Comparison of ENCODE assay signal across 19 mouse cellular contexts in the genomic region with DNA sequence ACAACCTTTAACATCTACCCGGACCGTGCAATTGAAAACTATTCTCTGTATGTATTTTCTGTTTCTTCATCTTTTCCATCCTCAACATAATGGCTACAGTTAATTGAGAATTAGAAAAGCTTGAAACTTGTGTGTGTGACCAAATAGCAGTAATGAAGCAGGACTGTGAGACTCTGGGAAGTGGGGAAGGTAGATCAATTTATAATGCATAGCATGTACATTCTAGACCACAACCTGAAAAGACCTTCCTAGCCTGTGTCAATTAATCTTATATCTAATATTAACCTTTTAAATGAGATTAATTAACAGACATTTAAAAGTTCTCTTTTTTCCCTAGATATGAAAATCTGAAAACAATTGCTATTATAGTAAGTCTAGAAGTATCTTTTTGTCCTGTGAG. TPM values are rescaled to one million over a fixed set of nuclear protein-coding genes. Genes with fewer than 3 reads are reported as not detected.
DNase-seq lines count a peak whose midpoint lies in the region; ATAC-seq and TF ChIP-seq lines count a peak whose summit lies in the region.
"Had no signal": no experiment of that assay in that cellular context is flagged by ENCODE, and none has a peak within 500 bp of the region (broad histone marks: within the 10 kb centered on the region; RNA-seq: fewer than 3 reads in every experiment).

No protein-coding gene starts in this region.

- H3K27me3 ChIP-seq in forebrain, embryonic 12.5 days, result no peaks in the 10 kb centered on the region
- no peaks in the 10 kb centered on the region for H3K27me3 ChIP-seq in forebrain, postnatal 0 days (ENCODE audit: insufficient read depth, low read length)
- no peaks in the 10 kb centered on the region for H3K27me3 ChIP-seq in neural tube, embryonic 13.5 days
- no peaks in the 10 kb centered on the region for H3K27me3 ChIP-seq in neural tube, embryonic 15.5 days (replicated peaks)
- no peaks in the 10 kb centered on the region for H3K27me3 ChIP-seq in forebrain, embryonic 14.5 days (replicated peaks; ENCODE audit: control insufficient read depth, insufficient read depth, low read length)
- no peaks in the 10 kb centered on the region for H3K27me3 ChIP-seq in intestine, embryonic 16.5 days (replicated peaks; ENCODE audit: control insufficient read depth, insufficient read depth, low read length)
- H3K27me3 ChIP-seq: embryonic facial prominence, embryonic 12.5 days had no signal

- no peak overlapping the region for H3K4me2 ChIP-seq in forebrain, embryonic 12.5 days
- no peak overlapping the region for H3K4me2 ChIP-seq in forebrain, postnatal 0 days (ENCODE audit: low read depth)
- no peak overlapping the region for H3K4me2 ChIP-seq in neural tube, embryonic 13.5 days
- no peak overlapping the region for H3K4me2 ChIP-seq in neural tube, embryonic 15.5 days
- H3K4me2 ChIP-seq in forebrain, embryonic 14.5 days (ENCODE audit: low read length), result no peak overlapping the region
- H3K4me2 ChIP-seq in intestine, embryonic 16.5 days (ENCODE audit: low read depth, low read length), result no peak overlapping the region
- H3K4me2 ChIP-seq: embryonic facial prominence, embryonic 12.5 days had no signal

- H3K4me3 ChIP-seq in forebrain, embryonic 12.5 days (replicated peaks), result no peak overlapping the region
- no peak overlapping the region for H3K4me3 ChIP-seq in forebrain, postnatal 0 days (ENCODE audit: low read depth, low read length)
- no peak overlapping the region for H3K4me3 ChIP-seq in neural tube, embryonic 13.5 days
- H3K4me3 ChIP-seq in neural tube, embryonic 15.5 days (replicated peaks), result no peak overlapping the region
- H3K4me3 ChIP-seq in forebrain, embryonic 14.5 days (ENCODE audit: low read depth, low read length), result no peak overlapping the region
- H3K4me3 ChIP-seq in intestine, embryonic 16.5 days (ENCODE audit: low read length), result no peak overlapping the region
- H3K4me3 ChIP-seq: embryonic facial prominence, embryonic 10.5 days; embryonic facial prominence, embryonic 12.5 days had no signal

- no peaks in the 10 kb centered on the region for H3K36me3 ChIP-seq in forebrain, embryonic 12.5 days (replicated peaks)
- H3K36me3 ChIP-seq in forebrain, postnatal 0 days (ENCODE audit: insufficient read depth), result no peaks in the 10 kb centered on the region
- no peaks in the 10 kb centered on the region for H3K36me3 ChIP-seq in neural tube, embryonic 13.5 days
- H3K36me3 ChIP-seq in neural tube, embryonic 15.5 days, result no peaks in the 10 kb centered on the region
- no peaks in the 10 kb centered on the region for H3K36me3 ChIP-seq in forebrain, embryonic 14.5 days (ENCODE audit: control insufficient read depth, insufficient read depth, low read length)
- H3K36me3 ChIP-seq in intestine, embryonic 16.5 days (ENCODE audit: control insufficient read depth, insufficient read depth, low read length), result no peaks in the 10 kb centered on the region
- H3K36me3 ChIP-seq: embryonic facial prominence, embryonic 10.5 days; embryonic facial prominence, embryonic 12.5 days had no signal

- H3K4me1 ChIP-seq in forebrain, embryonic 12.5 days, result peaks cover 7% of the 10 kb centered on the region; the same call in 1 of the 2 replicates
- H3K4me1 ChIP-seq in forebrain, postnatal 0 days (ENCODE audit: insufficient read depth), result no peaks in the 10 kb centered on the region
- H3K4me1 ChIP-seq in neural tube, embryonic 13.5 days (replicated peaks), result peaks cover 24% of the 10 kb centered on the region
- H3K4me1 ChIP-seq in neural tube, embryonic 15.5 days, result peaks cover 12% of the 10 kb centered on the region
- H3K4me1 ChIP-seq in forebrain, embryonic 14.5 days (ENCODE audit: control insufficient read depth, insufficient read depth, low read length), result peaks cover 14% of the 10 kb centered on the region; the same call in 1 of the 2 replicates
- no peaks in the 10 kb centered on the region for H3K4me1 ChIP-seq in intestine, embryonic 16.5 days (ENCODE audit: control insufficient read depth, insufficient read depth, low read length)
- H3K4me1 ChIP-seq: embryonic facial prominence, embryonic 10.5 days; embryonic facial prominence, embryonic 12.5 days had no signal

- peak; percentile 31; the same call in 1 of the 2 replicates for ATAC-seq in forebrain, embryonic 12.5 days (ENCODE audit: low FRiP score)
- ATAC-seq in forebrain, postnatal 0 days, result no peak
- no peak for ATAC-seq in neural tube, embryonic 13.5 days (ENCODE audit: low read depth)
- no peak for ATAC-seq in neural tube, embryonic 15.5 days (ENCODE audit: low FRiP score)
- ATAC-seq in forebrain, embryonic 14.5 days, result peak; percentile 61
- ATAC-seq in intestine, embryonic 16.5 days, result no peak

- no peak for TF ChIP-seq CTCF in forebrain, postnatal 0 days (IDR thresholded peaks at IDR 0.05; ENCODE audit: low read depth)

- no peak overlapping the region for H3K9ac ChIP-seq in forebrain, embryonic 12.5 days
- no peak overlapping the region for H3K9ac ChIP-seq in forebrain, postnatal 0 days
- H3K9ac ChIP-seq in neural tube, embryonic 13.5 days, result no peak overlapping the region
- no peak overlapping the region for H3K9ac ChIP-seq in neural tube, embryonic 15.5 days (replicated peaks)
- no peak overlapping the region for H3K9ac ChIP-seq in forebrain, embryonic 14.5 days (ENCODE audit: low read length)
- H3K9ac ChIP-seq in intestine, embryonic 16.5 days (ENCODE audit: low read depth, low read length), result no peak overlapping the region
- H3K9ac ChIP-seq: embryonic facial prominence, embryonic 12.5 days had no signal

- 82% methylated on average over 2 of the region's 2 CpGs for WGBS in forebrain, embryonic 12.5 days
- 43% methylated on average over 2 of the region's 2 CpGs for WGBS in forebrain, postnatal 0 days
- 75% methylated on average over 2 of the region's 2 CpGs for WGBS in neural tube, embryonic 13.5 days
- WGBS in neural tube, embryonic 15.5 days, result 72% methylated on average over 2 of the region's 2 CpGs
- WGBS in forebrain, embryonic 14.5 days, result 38% methylated on average over 2 of the region's 2 CpGs
- WGBS in intestine, embryonic 16.5 days, result 79% methylated on average over 2 of the region's 2 CpGs

- H3K27ac ChIP-seq in forebrain, embryonic 12.5 days, result no peak overlapping the region
- H3K27ac ChIP-seq in forebrain, postnatal 0 days (ENCODE audit: low read depth, low read length), result no peak overlapping the region
- H3K27ac ChIP-seq in neural tube, embryonic 13.5 days (replicated peaks), result peak overlapping the region; percentile 64; the same call in 1 of the 2 replicates
- H3K27ac ChIP-seq in neural tube, embryonic 15.5 days (replicated peaks), result no peak overlapping the region
- H3K27ac ChIP-seq in forebrain, embryonic 14.5 days (ENCODE audit: low read depth, low read length), result peak overlapping the region; percentile 24; the same call in 1 of the 2 replicates
- no peak overlapping the region for H3K27ac ChIP-seq in intestine, embryonic 16.5 days (ENCODE audit: low read length)
- H3K27ac ChIP-seq: embryonic facial prominence, embryonic 10.5 days; embryonic facial prominence, embryonic 12.5 days had no signal

- DNase-seq in forebrain, postnatal 0 days, result no peak
- DNase-seq in forebrain, embryonic 14.5 days (ENCODE audit: low spot score), result no peak
- no peak for DNase-seq in thymus, adult 18-20 months
- DNase-seq: adrenal gland, adult 2 months; adrenal gland, postnatal 10 days; adrenal gland, postnatal 25 days; cerebellum, adult 11-12 months; cerebellum, adult 2 months; cerebellum, adult 9-10 months; cerebellum, postnatal 10 days; cerebellum, postnatal 25 days had no signal

- no peaks in the 10 kb centered on the region for H3K9me3 ChIP-seq in forebrain, embryonic 12.5 days
- H3K9me3 ChIP-seq in forebrain, postnatal 0 days (ENCODE audit: low read length), result no peaks in the 10 kb centered on the region
- H3K9me3 ChIP-seq in neural tube, embryonic 13.5 days, result no peaks in the 10 kb centered on the region
- no peaks in the 10 kb centered on the region for H3K9me3 ChIP-seq in neural tube, embryonic 15.5 days (replicated peaks)
- no peaks in the 10 kb centered on the region for H3K9me3 ChIP-seq in forebrain, embryonic 14.5 days (replicated peaks; ENCODE audit: control insufficient read depth, low read length)
- no peaks in the 10 kb centered on the region for H3K9me3 ChIP-seq in intestine, embryonic 16.5 days (ENCODE audit: control insufficient read depth, low read length)
- H3K9me3 ChIP-seq: embryonic facial prominence, embryonic 10.5 days; embryonic facial prominence, embryonic 12.5 days had no signal

RNA-seq across cellular contexts. Expression of a gene that starts 42.7 kb away (rescaled TPM):
- polyA plus RNA-seq in forebrain, embryonic 12.5 days (2016; fragmentation: Nextera tagmentation; extraction: Ambion mirVana), result 0.12 and 0.17 TPM in 2 replicates
- total RNA-seq in forebrain, postnatal 0 days (2014; rRNA removed), result 0.29 and 0.38 TPM in 2 replicates
- 0.14 and 0.22 TPM in 2 replicates for polyA plus RNA-seq in forebrain, postnatal 0 days (2015; fragmentation: Nextera tagmentation; extraction: Ambion mirVana)
- polyA plus RNA-seq in neural tube, embryonic 13.5 days (2015; fragmentation: Nextera tagmentation; extraction: Ambion mirVana), result 0.18 and 0.24 TPM in 2 replicates
- polyA plus RNA-seq in neural tube, embryonic 15.5 days (2015; fragmentation: Nextera tagmentation; extraction: Ambion mirVana), result 0.14 and 0.31 TPM in 2 replicates
- polyA plus RNA-seq in forebrain, embryonic 14.5 days (2014; fragmentation: Nextera tagmentation; extraction: Ambion mirVana), result 0.21 and 0.24 TPM in 2 replicates
- 0.05 and 0.20 TPM in 2 replicates for polyA plus RNA-seq in intestine, embryonic 16.5 days (2015; fragmentation: Nextera tagmentation; extraction: Ambion mirVana)
- total RNA-seq: MEL had no signal

RNA-seq across cellular contexts. Expression of a gene that starts 42.8 kb away (rescaled TPM):
- 0.12 and 0.23 TPM in 2 replicates for polyA plus RNA-seq in forebrain, embryonic 12.5 days (2016; fragmentation: Nextera tagmentation; extraction: Ambion mirVana)
- total RNA-seq in forebrain, postnatal 0 days (2014; rRNA removed), result 0.57 and 0.69 TPM in 2 replicates
- 0.16 and 0.27 TPM in 2 replicates for polyA plus RNA-seq in forebrain, postnatal 0 days (2015; fragmentation: Nextera tagmentation; extraction: Ambion mirVana)
- polyA plus RNA-seq in neural tube, embryonic 13.5 days (2015; fragmentation: Nextera tagmentation; extraction: Ambion mirVana), result 0.25 and 0.27 TPM in 2 replicates
- polyA plus RNA-seq in neural tube, embryonic 15.5 days (2015; fragmentation: Nextera tagmentation; extraction: Ambion mirVana), result 0.18 and 0.33 TPM in 2 replicates
- 0.16 and 0.23 TPM in 2 replicates for polyA plus RNA-seq in forebrain, embryonic 14.5 days (2014; fragmentation: Nextera tagmentation; extraction: Ambion mirVana)
- polyA plus RNA-seq in intestine, embryonic 16.5 days (2015; fragmentation: Nextera tagmentation; extraction: Ambion mirVana), result 0.16 and 0.21 TPM in 2 replicates
- total RNA-seq: ES-E14 had no signal

Comparison
In these comparisons a context has a peak if more than half of its experiments do, and no peak if none do; other contexts are left out.
1. ATAC-seq: peak in forebrain, embryonic 12.5 days (single experiment) and forebrain, embryonic 14.5 days (single experiment); none in forebrain, postnatal 0 days (single experiment), neural tube, embryonic 13.5 days (single experiment), neural tube, embryonic 15.5 days (single experiment) and intestine, embryonic 16.5 days (single experiment).
2. H3K27ac ChIP-seq: peak in neural tube, embryonic 13.5 days (single experiment) and forebrain, embryonic 14.5 days (single experiment); none in forebrain, embryonic 12.5 days (single experiment), forebrain, postnatal 0 days (single experiment), neural tube, embryonic 15.5 days (single experiment) and intestine, embryonic 16.5 days (single experiment).